Mouse (Mus musculus): ENCODE measurements around the gene Olfr1157. TPM values are rescaled to one million over a fixed set of nuclear protein-coding genes. Genes with fewer than 3 reads are reported as not detected.

Gene Olfr1157
- not detected in 2 replicates for polyA plus RNA-seq (2012; rRNA removed)

GRCm38 (mm10) chr2:87968199-87968598, at the start of gene Olfr1157:
Olfr1157 (minus strand) TSS chr2:87968299.

DNA sequence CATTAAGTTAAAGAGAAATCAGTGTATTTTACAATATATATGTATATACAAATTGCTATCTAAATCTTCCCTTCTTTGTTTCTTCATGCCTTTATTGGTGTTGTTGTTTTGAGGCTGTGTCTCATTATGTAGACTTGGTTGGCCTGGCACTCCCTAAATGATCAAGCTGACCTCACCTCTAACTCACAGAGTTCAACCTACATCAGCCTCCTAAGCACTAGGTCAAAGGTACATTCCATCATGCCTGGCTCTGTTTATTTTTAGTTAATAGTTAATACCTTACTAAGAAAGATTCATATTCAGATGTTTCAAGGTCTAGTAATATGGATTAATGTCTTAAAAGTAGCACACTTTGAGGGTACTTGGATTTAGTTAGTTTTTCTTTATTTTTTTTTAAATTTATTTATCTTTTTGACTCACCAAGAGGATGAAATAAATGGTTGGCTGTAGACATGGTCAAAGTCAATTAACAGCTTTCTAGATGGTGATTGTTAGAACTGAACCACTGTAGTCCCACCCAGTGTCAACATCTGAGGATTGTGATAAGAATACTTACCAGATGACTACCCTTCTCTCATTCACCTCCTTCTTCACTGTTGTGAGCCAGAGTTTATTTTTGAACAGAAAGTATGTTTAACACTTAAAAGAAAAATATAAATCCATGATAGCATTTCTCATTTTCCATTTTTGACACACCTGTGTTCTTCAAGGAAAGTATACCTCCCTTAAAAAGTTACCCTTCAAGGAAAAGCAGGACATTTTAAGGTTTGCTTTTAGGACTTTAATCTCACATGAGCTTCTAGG, 39.6 kb upstream of the Olfr1157 start, which contains the start of gene Olfr1160:
Olfr1160 (minus strand) TSS at position 754 of the 804 bp plus-strand sequence.

GRCm38 (mm10) chr2:87989813-87990212, 21.7 kb upstream of the Olfr1157 start, which contains the start of gene Olfr1158:
Olfr1158 (plus strand) TSS chr2:87990113.

GRCm38 (mm10) chr2:87974563-87974962, 6.5 kb upstream of the Olfr1157 start, which contains the start of gene Olfr74:
Olfr74 (minus strand) TSS chr2:87974663.

DNA sequence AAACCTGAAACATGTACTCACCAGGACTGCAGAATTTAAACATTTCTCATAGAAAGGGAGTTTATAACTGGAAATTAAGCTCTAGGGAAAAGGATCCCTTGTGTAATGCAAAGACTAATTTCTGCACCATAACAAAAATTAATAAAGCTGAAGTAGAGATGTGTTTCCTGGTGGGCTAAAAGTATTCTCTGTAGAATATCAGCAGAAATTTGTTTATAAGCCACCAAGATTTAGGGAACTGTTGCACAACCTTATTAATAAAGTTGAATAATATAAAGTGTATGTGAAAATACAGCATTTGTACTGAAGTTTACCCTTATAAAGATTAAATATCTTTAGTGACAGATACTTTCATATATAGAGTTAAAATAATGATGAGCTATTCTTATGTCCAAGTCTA, 15.1 kb downstream of the Olfr1157 start, which contains the start of gene Olfr1156:
Olfr1156 (minus strand) TSS at position 101 of the 400 bp plus-strand sequence.

DNA sequence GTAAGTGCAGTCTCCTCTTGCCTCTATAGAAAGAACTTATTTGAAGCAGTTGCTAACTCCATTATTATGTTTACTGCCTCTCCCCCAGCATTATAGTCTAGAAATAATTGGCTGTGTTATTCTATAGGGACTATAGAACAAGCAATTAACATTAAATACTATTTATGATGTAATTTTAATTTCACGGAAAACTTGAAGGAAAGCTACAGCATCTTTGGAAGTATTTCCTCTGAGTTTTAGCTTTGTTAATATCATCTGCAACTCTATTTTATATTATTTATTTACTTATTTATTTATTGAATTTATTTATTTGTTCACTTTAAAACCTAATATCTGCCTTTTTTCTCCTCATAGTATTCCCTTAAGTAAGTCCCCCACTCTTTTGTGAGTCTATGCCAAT, 23.1 kb downstream of the Olfr1157 start, which contains the start of gene Olfr1155:
Olfr1155 (minus strand) TSS at position 101 of the 400 bp plus-strand sequence.

Other genes with a start within 250 kb of the Olfr1157 start
- not detected in 2 replicates for gene Olfr1138, start 228.3 kb downstream of the Olfr1157 start, polyA plus RNA-seq (2012; rRNA removed)
- not detected in 2 replicates for gene Olfr1140, start 224.5 kb downstream of the Olfr1157 start, polyA plus RNA-seq (2012; rRNA removed)
- gene Olfr1141, start 214.3 kb downstream of the Olfr1157 start, polyA plus RNA-seq (2012; rRNA removed): not detected in 2 replicates
- gene Olfr152, start 188.8 kb downstream of the Olfr1157 start, polyA plus RNA-seq (2012; rRNA removed): not detected in 2 replicates
- gene Olfr1143, start 167.7 kb downstream of the Olfr1157 start, polyA plus RNA-seq (2012; rRNA removed): not detected in 2 replicates
- gene Olfr1145, start 158.5 kb downstream of the Olfr1157 start, polyA plus RNA-seq (2012; rRNA removed): not detected in 2 replicates
- gene Olfr1148, start 137.8 kb downstream of the Olfr1157 start, polyA plus RNA-seq (2012; rRNA removed): not detected in 2 replicates
- not detected in 2 replicates for gene Olfr1150-ps1, start 124.3 kb downstream of the Olfr1157 start, polyA plus RNA-seq (2012; rRNA removed)
- gene Olfr1151, start 112.4 kb downstream of the Olfr1157 start, polyA plus RNA-seq (2012; rRNA removed): not detected in 2 replicates
- gene Olfr1152, start 101.8 kb downstream of the Olfr1157 start, polyA plus RNA-seq (2012; rRNA removed): not detected in 2 replicates
- gene Olfr1153, start 73.3 kb downstream of the Olfr1157 start, polyA plus RNA-seq (2012; rRNA removed): not detected in 2 replicates
- not detected in 2 replicates for gene Olfr1154, start 63.1 kb downstream of the Olfr1157 start, polyA plus RNA-seq (2012; rRNA removed)
- not detected in 2 replicates for gene Olfr1155, start 23.2 kb downstream of the Olfr1157 start, polyA plus RNA-seq (2012; rRNA removed)
- gene Olfr1156, start 15.2 kb downstream of the Olfr1157 start, polyA plus RNA-seq (2012; rRNA removed): not detected in 2 replicates
- not detected in 2 replicates for gene Olfr74, start 6.4 kb upstream of the Olfr1157 start, polyA plus RNA-seq (2012; rRNA removed)
- not detected in 2 replicates for gene Olfr1158, start 21.8 kb upstream of the Olfr1157 start, polyA plus RNA-seq (2012; rRNA removed)
- not detected in 2 replicates for gene Olfr1160, start 40.0 kb upstream of the Olfr1157 start, polyA plus RNA-seq (2012; rRNA removed)
- not detected in 2 replicates for gene Olfr1161, start 54.5 kb upstream of the Olfr1157 start, polyA plus RNA-seq (2012; rRNA removed)
- not detected in 2 replicates for gene Olfr73, start 69.4 kb upstream of the Olfr1157 start, polyA plus RNA-seq (2012; rRNA removed)
- not detected in 2 replicates for gene Olfr1162, start 82.8 kb upstream of the Olfr1157 start, polyA plus RNA-seq (2012; rRNA removed)
- not detected in 2 replicates for gene Olfr1163, start 103.5 kb upstream of the Olfr1157 start, polyA plus RNA-seq (2012; rRNA removed)
- gene Olfr1164, start 125.7 kb upstream of the Olfr1157 start, polyA plus RNA-seq (2012; rRNA removed): not detected in 2 replicates
- not detected in 2 replicates for gene Olfr1166, start 160.0 kb upstream of the Olfr1157 start, polyA plus RNA-seq (2012; rRNA removed)
- not detected in 2 replicates for gene Olfr1167, start 186.9 kb upstream of the Olfr1157 start, polyA plus RNA-seq (2012; rRNA removed)
- gene Olfr1168, start 213.6 kb upstream of the Olfr1157 start, polyA plus RNA-seq (2012; rRNA removed): not detected in 2 replicates

Measured in liver, embryonic 18 days (tissue).